ENCODE assay signal across 9 mouse cellular contexts in the genomic region with DNA sequence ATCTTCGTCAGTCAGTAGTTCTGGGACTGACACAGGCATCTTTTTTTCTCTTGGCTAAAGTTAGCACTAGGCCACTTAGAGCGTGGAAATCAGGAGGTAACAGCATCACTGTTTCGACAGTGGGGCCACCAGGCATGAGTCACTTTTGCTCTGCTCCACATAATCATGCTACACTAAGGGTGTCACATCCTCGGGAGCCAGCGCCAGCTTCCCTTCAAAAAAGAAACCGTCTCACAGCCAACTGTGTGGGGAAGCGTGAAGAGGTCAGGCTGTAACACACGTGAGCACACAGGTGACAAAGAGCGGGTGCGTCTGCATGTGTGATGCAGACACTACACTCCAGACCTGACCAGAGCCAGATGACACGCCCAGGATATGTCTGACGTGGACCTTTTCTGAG. TPM values are rescaled to one million over a fixed set of nuclear protein-coding genes. Genes with fewer than 3 reads are reported as not detected.
A peak's percentile ranks its signal among the peaks of the same experiment; 100 is the strongest.
DNase-seq lines count a peak whose midpoint lies in the region; ATAC-seq and TF ChIP-seq lines count a peak whose summit lies in the region.
"Had no signal": no experiment of that assay in that cellular context is flagged by ENCODE, and none has a peak within 500 bp of the region (broad histone marks: within the 10 kb centered on the region; RNA-seq: fewer than 3 reads in every experiment).

No protein-coding gene starts in this region.

- H3K27me3 ChIP-seq in cerebellum, adult 2 months (ENCODE audit: control insufficient read depth, insufficient read depth, low read length): no peaks in the 10 kb centered on the region
- H3K27me3 ChIP-seq in heart, embryonic 14.5 days (ENCODE audit: control insufficient read depth, insufficient read depth, low read length): no peaks in the 10 kb centered on the region
- no peaks in the 10 kb centered on the region for H3K27me3 ChIP-seq in lung, postnatal 0 days (replicated peaks; ENCODE audit: insufficient read depth, low read length)
- H3K27me3 ChIP-seq: limb, embryonic 15.5 days had no signal

- peak; percentile 59 to 71 for DNase-seq in cerebellum, adult 2 months
- DNase-seq in monocyte, adult 2 months (ENCODE audit: low read depth in 1 of 2, low spot score in 2 of 2): peak; percentile 37 to 67
- DNase-seq in kidney, adult 11 months: no peak
- DNase-seq in lung, postnatal 0 days (ENCODE audit: low spot score): no peak
- no peak for DNase-seq in spleen, postnatal 4 days (ENCODE audit: low spot score in 2 of 2)

- WGBS in cerebellum, adult 2 months: 29% methylated on average over 12 of the region's 12 CpGs
- 27% methylated on average over 12 of the region's 12 CpGs for WGBS in heart, embryonic 14.5 days
- WGBS in lung, postnatal 0 days: 77% methylated on average over 12 of the region's 12 CpGs

- H3K27ac ChIP-seq in cerebellum, adult 2 months (ENCODE audit: insufficient read depth, low read length): no peak overlapping the region
- H3K27ac ChIP-seq in bone marrow macrophage, adult 2 months (ENCODE audit: insufficient read depth, low read depth, low read length): peak overlapping the region; percentile 85
- H3K27ac ChIP-seq in heart, embryonic 14.5 days (replicated peaks in 1 of 2; ENCODE audit: control insufficient read depth in 1 of 2, insufficient read depth in 1 of 2, low read depth in 2 of 2, low read length in 2 of 2): peak overlapping the region; percentile 72 to 79
- H3K27ac ChIP-seq in lung, postnatal 0 days (ENCODE audit: low read length): no peak overlapping the region
- H3K27ac ChIP-seq: limb, embryonic 15.5 days had no signal

- 0 out of 2 replicates have a peak overlapping the region, but pooled peaks have one; percentile 38 for H3K9ac ChIP-seq in heart, embryonic 14.5 days (ENCODE audit: low read length)
- H3K9ac ChIP-seq in lung, postnatal 0 days (replicated peaks; ENCODE audit: low read depth): no peak overlapping the region
- H3K9ac ChIP-seq: limb, embryonic 15.5 days had no signal

- H3K4me1 ChIP-seq in cerebellum, adult 2 months (ENCODE audit: control insufficient read depth, insufficient read depth, low read length): peaks cover 39% of the 10 kb centered on the region
- H3K4me1 ChIP-seq in bone marrow macrophage, adult 2 months (ENCODE audit: control insufficient read depth, insufficient read depth, low read length): peaks cover 36% of the 10 kb centered on the region
- peaks cover 21 to 29% of the 10 kb centered on the region in 2 experiments for H3K4me1 ChIP-seq in heart, embryonic 14.5 days (ENCODE audit: control insufficient read depth in 2 of 2, insufficient read depth in 2 of 2, low read length in 2 of 2)
- H3K4me1 ChIP-seq in lung, postnatal 0 days (ENCODE audit: insufficient read depth, low read depth, low read length): no peaks in the 10 kb centered on the region

- no peak overlapping the region for H3K4me3 ChIP-seq in cerebellum, adult 2 months (replicated peaks; ENCODE audit: insufficient read depth, low read depth, low read length)
- no peak overlapping the region for H3K4me3 ChIP-seq in bone marrow macrophage, adult 2 months (ENCODE audit: insufficient read depth, low read length)
- no peak overlapping the region for H3K4me3 ChIP-seq in heart, embryonic 14.5 days (ENCODE audit: control insufficient read depth in 1 of 2, insufficient read depth in 1 of 2, low read depth in 1 of 2, low read length in 2 of 2)
- H3K4me3 ChIP-seq in lung, postnatal 0 days (ENCODE audit: low read depth, low read length): no peak overlapping the region
- H3K4me3 ChIP-seq: limb, embryonic 15.5 days had no signal

- no peak for ATAC-seq in cerebellum, adult (ENCODE audit: insufficient number of reproducible peaks, low FRiP score, low TSS enrichment)
- peak; percentile 49; the same call in 1 of the 2 replicates for ATAC-seq in heart, embryonic 14.5 days (ENCODE audit: insufficient number of reproducible peaks, insufficient read depth, low FRiP score, low read depth)
- no peak for ATAC-seq in lung, postnatal 0 days

- no peak for TF ChIP-seq POLR2A in cerebellum, adult 2 months (IDR thresholded peaks at IDR 0.05; ENCODE audit: borderline replicate concordance, insufficient read depth, low read length)
- TF ChIP-seq POLR2A in bone marrow macrophage, adult 2 months (IDR thresholded peaks at IDR 0.05; ENCODE audit: borderline replicate concordance, low read depth, low read length): no peak

- no peak for TF ChIP-seq CTCF in cerebellum, adult 2 months (IDR thresholded peaks at IDR 0.05; ENCODE audit: borderline replicate concordance, insufficient read depth, low read depth, low read length)
- no peak for TF ChIP-seq CTCF in bone marrow macrophage, adult 2 months (IDR thresholded peaks at IDR 0.05; ENCODE audit: low read depth, low read length)
- no peak for TF ChIP-seq CTCF in lung, postnatal 0 days (IDR thresholded peaks at IDR 0.05)

- H3K9me3 ChIP-seq in heart, embryonic 14.5 days (ENCODE audit: control insufficient read depth, low read length): no peaks in the 10 kb centered on the region
- no peaks in the 10 kb centered on the region for H3K9me3 ChIP-seq in lung, postnatal 0 days (ENCODE audit: low read length)
- H3K9me3 ChIP-seq: limb, embryonic 15.5 days had no signal

- peaks cover 29% of the 10 kb centered on the region for H3K36me3 ChIP-seq in heart, embryonic 14.5 days (ENCODE audit: control insufficient read depth, insufficient read depth, low read length)
- H3K36me3 ChIP-seq in lung, postnatal 0 days (ENCODE audit: insufficient read depth, low read length): 0 out of 2 replicates have a peak, but pooled peaks cover 12% of the 10 kb centered on the region

- peak overlapping the region; percentile 38 for H3K4me2 ChIP-seq in heart, embryonic 14.5 days (ENCODE audit: low read length)
- H3K4me2 ChIP-seq in lung, postnatal 0 days (replicated peaks; ENCODE audit: low read depth, low read length): no peak overlapping the region
- H3K4me2 ChIP-seq: limb, embryonic 15.5 days had no signal

- no peak for TF ChIP-seq EP300 in lung, postnatal 0 days (IDR thresholded peaks at IDR 0.05)

RNA-seq across cellular contexts. Expression of a gene that starts 49.0 kb away (rescaled TPM):
- polyA plus RNA-seq in cerebellum, adult 2 months (2012; rRNA removed): 71.3 and 79.6 TPM in 2 replicates
- polyA plus RNA-seq in bone marrow macrophage, adult 2 months (2012; ENCODE audit: insufficient read depth, insufficient read length, missing spikeins): 22.8 and 25.0 TPM in 2 replicates
- polyA plus RNA-seq in heart, embryonic 14.5 days (2014; fragmentation: Nextera tagmentation; extraction: Ambion mirVana): 13.5 and 14.4 TPM in 2 replicates
- polyA plus RNA-seq in lung, postnatal 0 days (2015; fragmentation: Nextera tagmentation; extraction: Ambion mirVana): 8.9 and 9.6 TPM in 2 replicates

Comparison
In these comparisons a context has a peak if more than half of its experiments do, and no peak if none do; other contexts are left out.
1. DNase-seq: peak in cerebellum, adult 2 months (2 of 2) and monocyte, adult 2 months (2 of 2); none in kidney, adult 11 months (single experiment), lung, postnatal 0 days (single experiment) and spleen, postnatal 4 days (0 of 2).
2. H3K27ac ChIP-seq: peak in bone marrow macrophage, adult 2 months (single experiment) and heart, embryonic 14.5 days (2 of 2); none in cerebellum, adult 2 months (single experiment) and lung, postnatal 0 days (single experiment).